Mouse (Mus musculus) bone marrow, adult 2 months (tissue): Measurements from ENCODE around the gene Sla2. TPM values are rescaled to one million over a fixed set of nuclear protein-coding genes. Genes with fewer than 3 reads are reported as not detected.

Experiments
- H3K27ac ChIP-seq: fragments of 200-500 bp; 2 replicates; pipeline ENCODE4 v1.5.1; 2012; ENCODE audit warnings: low read depth, mild to moderate bottlenecking, control low read depth, inconsistent platforms, low read length; ENCODE audit not compliant: control insufficient read depth, poor library complexity, insufficient read depth
- H3K4me1 ChIP-seq: fragments of 200-500 bp; 2 replicates; pipeline ENCODE4 v1.6.1; 2011; ENCODE audit warnings: low read length; ENCODE audit not compliant: control insufficient read depth, insufficient read depth
- H3K4me3 ChIP-seq: fragments of 200-500 bp; replicated peaks from 2 replicates; pipeline ENCODE3; 2011; ENCODE audit warnings: mild to moderate bottlenecking, low read depth, low read length, control low read depth; ENCODE audit not compliant: control insufficient read depth
- CTCF ChIP-seq: fragments of 200-500 bp; IDR thresholded peaks from 2 replicates; pipeline ENCODE4 v1.5.1; 2011; ENCODE audit warnings: low read length, control low read depth; ENCODE audit not compliant: control insufficient read depth, insufficient read depth
- POLR2A ChIP-seq: fragments of 200-500 bp; IDR thresholded peaks from 2 replicates; pipeline ENCODE4 v1.6.1; 2011; ENCODE audit warnings: low read depth, mild to moderate bottlenecking, control low read depth, low read length, borderline replicate concordance; ENCODE audit not compliant: control insufficient read depth
- WGBS: fragments of 180-500 bp; shearing (Covaris S2); methylation state at CpG from one replicate; pipeline ENCODE4 v1.1.7; 2018; 5-methylcytosine and 5-hydroxymethylcytosine counted together
- polyA plus RNA-seq: library from polyadenylated mRNA; stranded (reverse); fragments of >200 nt; gene quantifications from 2 replicates; pipeline ENCODE4 v1.2.4, GENCODE M21; 2011; ENCODE audit warnings: low replicate concordance; ENCODE audit not compliant: missing spikeins, insufficient read depth, insufficient read length

The Sla2 gene
- polyA plus RNA-seq, 1 experiment = 6.7 TPM

DNA sequence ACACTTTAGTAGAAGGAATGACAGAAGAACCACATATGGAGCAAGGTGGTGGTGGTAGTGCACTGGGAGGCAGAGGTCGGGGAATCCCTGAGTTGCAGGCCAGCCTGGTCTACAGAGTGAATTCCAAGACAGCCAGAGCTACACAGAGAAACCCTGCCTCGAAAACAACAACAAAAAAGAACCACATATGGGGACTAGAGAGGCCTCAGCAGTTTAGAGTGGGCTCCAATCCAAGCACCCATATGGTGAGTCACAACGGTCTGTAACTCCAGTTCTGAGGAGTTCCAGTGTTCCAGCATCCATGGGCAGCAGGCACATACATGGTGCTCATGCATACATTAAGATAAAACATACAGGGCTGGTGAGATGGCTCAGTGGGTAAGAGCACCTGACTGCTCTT, 22.5 kb downstream of the Sla2 start:
- peaks cover 1% of the 10 kb centered on the region; the same call in 1 of the 2 replicates for H3K4me1 ChIP-seq
- 51% methylated on average over 3 of the region's 3 CpGs for WGBS
- H3K27ac ChIP-seq = peak overlapping the region; percentile 98; the same call in 1 of the 2 replicates
- TF ChIP-seq CTCF (no peak), POLR2A (no peak)
- peak overlapping the region; percentile 51 for H3K4me3 ChIP-seq

DNA sequence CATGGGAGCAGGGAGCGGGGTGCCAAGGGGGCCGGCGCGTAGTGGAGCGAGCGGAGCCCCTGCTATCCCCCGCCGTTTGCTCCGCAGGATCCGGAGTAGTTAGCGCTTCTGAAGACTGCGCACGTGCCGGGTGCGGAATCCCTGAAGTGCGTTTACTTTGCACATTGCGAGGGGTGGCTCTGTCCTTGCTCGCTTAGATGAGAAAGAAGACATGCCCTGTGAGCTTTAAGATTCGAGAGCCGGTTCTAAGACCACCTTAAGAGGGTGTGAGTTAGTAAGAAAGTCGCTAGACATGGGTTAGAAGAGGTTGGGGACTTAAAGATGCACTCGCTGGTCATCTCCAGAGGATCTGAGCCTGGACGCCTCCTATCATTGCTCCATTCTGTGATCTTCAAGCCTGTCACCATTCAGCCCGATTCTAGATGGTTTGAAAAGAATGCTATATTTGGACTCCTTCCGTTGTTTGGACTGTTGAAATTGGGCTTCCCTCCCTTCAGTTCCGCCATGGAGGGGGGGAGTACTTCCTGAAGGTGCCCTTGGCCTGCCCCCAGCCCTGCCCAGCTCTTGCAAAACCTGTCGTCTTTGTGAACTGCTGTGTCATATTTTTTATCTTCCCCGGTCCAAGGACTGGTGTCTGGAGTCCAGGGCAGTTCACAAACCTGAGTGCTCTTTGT, 23.4 kb downstream of the Sla2 start:
- Histone ChIP-seq H3K27ac (peak overlapping the region; percentile 98), H3K4me1 (peaks cover 1% of the 10 kb centered on the region; the same call in 1 of the 2 replicates), H3K4me3 (peak overlapping the region; percentile 91)
- WGBS = under 1% methylated on average over 28 of the region's 28 CpGs
- TF ChIP-seq CTCF (no peak), POLR2A (no peak)

DNA sequence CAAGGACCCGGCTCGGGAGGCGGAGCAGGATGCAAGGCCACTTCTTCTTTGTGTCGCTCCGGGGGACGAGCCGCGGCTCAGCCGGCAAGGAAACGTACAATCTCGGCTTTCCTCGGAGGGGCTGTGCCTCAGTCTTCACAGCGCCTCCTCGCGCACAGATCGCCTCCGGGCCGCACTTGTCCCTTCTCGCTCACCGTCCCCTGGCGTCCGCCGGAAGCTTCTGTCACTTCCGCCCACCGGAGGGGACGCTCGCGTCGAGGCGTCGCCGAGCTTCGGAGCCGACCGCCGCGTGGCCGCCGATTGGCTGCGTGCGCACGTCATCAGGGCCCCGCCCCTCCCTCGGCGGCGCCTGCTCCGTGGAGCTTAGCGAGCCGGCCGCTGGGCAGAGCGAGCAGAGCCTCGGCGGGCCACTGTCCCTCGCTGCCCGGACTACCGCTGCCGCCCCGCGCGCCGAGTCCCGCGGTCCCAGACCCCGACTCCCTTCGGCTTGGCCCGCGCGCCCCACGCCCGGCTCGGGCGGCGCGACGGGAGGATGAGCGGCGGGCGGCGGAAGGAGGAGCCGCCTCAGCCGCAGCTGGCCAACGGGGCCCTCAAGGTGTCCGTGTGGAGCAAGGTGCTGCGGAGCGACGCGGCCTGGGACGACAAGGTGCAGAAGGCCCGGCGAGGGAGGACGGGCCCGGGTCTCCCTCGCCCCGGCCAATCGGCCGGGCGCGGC, 24.1 kb downstream of the Sla2 start, which contains the start of gene Rab5if:
TSS of gene Rab5if (plus strand) at position 357 of the 715 bp plus-strand sequence.
- Histone ChIP-seq H3K4me1 (peaks cover 2% of the 10 kb centered on the region), H3K27ac (peak within 1 kb of the TSS; percentile 98), H3K4me3 (peak within 1 kb of the TSS; percentile 91)
- WGBS = under 1% methylated on average over 98 of the region's 98 CpGs
- peak; percentile 74; the same call in 1 of the 2 replicates for TF ChIP-seq POLR2A
- TF ChIP-seq CTCF = peak; percentile 67; the same call in 1 of the 2 replicates

DNA sequence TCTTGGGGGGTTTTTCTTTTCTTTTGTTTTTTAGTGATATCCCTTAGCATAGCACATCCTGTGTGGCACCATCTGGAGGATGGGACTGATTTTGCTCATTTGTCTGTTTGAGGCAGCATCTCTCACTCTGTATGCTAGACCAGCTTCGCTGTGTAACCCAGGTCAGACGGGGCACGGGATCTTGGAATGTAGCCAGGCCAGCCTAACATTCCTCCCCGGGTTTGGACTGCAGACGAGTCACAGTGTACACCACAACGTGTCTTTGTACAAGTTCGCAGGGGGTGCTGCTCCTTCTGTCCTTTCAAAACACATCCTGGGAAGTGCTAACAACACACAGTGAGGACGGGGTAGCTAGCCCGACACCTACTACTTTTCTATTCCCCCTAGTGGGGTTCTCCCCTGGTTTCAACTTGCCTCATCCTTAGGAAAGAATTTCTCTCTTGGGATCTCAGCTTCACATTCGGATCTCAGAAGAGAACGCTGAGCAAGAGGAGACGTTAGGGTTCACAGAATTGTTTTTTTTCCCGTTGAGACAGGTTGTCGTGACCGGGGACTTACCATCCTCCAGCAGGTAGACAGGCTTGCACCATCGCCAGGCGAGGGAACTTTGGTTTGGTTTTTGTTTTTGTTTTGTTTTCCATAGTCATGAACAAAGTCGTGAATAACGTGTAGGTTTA, 24.8 kb downstream of the Sla2 start:
- Histone ChIP-seq H3K4me1 (peaks cover 3% of the 10 kb centered on the region), H3K4me3 (peak overlapping the region; percentile 79), H3K27ac (peak overlapping the region; percentile 98)
- under 1% methylated on average over 19 of the region's 19 CpGs for whole genome bisulfite sequencing
- TF ChIP-seq POLR2A = no peak
- TF ChIP-seq CTCF = no peak

DNA sequence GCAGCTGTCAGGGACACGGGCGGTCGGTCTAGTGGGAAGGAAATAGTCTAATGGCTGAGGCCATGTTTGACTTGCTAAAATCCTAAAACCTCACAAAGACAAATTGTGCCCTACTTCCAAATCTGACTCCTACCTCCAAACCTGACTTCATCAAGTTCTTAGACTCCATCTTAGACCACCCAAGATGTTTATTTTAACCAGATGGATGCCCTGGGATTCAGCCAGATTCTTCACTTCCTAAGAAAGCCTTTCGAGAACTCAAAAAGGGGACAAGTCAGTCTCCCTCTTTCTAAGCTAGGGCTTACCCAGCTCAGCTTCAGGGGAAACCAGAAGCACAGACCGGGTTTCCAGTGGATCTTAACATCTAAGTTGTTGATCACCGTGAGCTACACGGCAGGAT, 28.3 kb downstream of the Sla2 start:
- no peak overlapping the region for H3K4me3 ChIP-seq
- 91% methylated on average over 7 of the region's 7 CpGs for WGBS

DNA sequence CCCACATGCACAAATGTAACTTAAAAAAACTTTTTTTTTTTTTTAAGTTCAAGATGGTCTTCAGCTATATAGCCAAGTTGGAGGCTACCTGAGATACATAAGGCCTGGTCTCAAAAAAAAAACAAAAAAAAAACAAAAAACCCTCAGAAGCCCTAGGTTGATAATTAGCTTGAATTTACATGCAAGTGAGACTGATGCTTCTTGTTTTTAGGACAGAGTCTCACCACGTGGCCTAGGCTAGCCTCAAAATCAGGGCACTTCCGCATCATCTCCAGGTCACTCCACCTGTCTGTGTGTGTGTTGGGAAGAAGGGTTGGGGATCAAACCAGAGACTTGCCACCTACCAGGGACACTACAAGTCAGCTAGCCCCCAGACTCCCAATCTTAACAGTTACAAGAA, 29.2 kb downstream of the Sla2 start, which contains the start of gene 4930518I15Rik:
TSS of gene 4930518I15Rik (minus strand) at position 112 of the 400 bp plus-strand sequence.
- 79% methylated on average over 2 of the region's 2 CpGs for WGBS
- Histone ChIP-seq H3K4me1 (peaks cover 3% of the 10 kb centered on the region), H3K4me3 (peak within 1 kb of the TSS; percentile 56), H3K27ac (peak within 1 kb of the TSS; percentile 84; the same call in 1 of the 2 replicates)
- TF ChIP-seq POLR2A = no peak
- no peak for TF ChIP-seq CTCF

More for the DNA sequence above, 28.3 kb downstream of the Sla2 start:
- Histone ChIP-seq H3K27ac (no peak overlapping the region), H3K4me1 (peaks cover 3% of the 10 kb centered on the region)
- TF ChIP-seq POLR2A = no peak
- TF ChIP-seq CTCF = no peak

DNA sequence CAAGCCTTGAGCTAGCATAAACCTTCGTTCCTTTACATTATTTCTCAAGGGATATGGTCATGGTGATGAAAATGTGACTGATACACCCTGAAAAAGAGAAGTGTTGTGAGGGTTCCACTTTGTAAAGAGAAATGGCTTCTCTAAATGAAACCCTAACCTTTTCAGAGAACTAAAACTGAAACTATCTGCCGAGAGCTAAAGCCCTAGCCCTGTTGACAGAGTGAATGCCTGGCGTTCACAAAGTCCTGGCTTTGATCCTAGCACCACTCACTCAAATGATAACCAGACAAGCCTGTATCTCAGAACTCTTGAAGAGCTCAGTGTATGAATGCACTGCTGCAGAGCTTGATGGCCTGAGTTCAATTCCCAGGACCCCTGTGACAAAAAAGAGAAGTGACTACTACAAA, 29.6 kb downstream of the Sla2 start:
- Histone ChIP-seq H3K27ac (peak overlapping the region; percentile 84; the same call in 1 of the 2 replicates), H3K4me1 (peaks cover 3% of the 10 kb centered on the region), H3K4me3 (peak overlapping the region; percentile 56)
- TF ChIP-seq CTCF = no peak
- TF ChIP-seq POLR2A = no peak
- WGBS = 18% methylated on average over 3 of the region's 3 CpGs

DNA sequence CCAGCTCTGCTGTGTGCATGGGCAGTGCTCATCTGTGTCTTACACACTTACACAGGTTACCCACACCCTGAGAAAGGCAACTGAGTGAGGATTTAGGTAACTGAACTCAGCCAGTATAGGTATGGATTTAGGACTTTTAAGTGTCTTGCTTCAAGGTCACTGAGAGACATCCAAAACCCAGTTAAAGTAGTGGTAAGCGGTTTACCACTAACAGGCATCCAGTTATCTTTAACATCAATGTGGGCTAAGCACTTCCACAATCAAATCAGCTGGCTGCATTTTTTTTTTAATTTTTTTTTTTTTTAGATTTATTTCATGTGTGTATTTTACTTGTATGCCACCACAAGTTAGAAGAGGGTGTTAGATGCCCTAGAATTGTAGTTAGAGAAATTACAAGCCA, 30.7 kb downstream of the Sla2 start:
- Histone ChIP-seq H3K4me1 (peaks cover 5% of the 10 kb centered on the region), H3K4me3 (no peak overlapping the region), H3K27ac (peak overlapping the region; percentile 84)
- TF ChIP-seq POLR2A (no peak), CTCF (no peak)
- WGBS = 65% methylated on average over 1 of the region's 1 CpGs
